In the genomic region with DNA sequence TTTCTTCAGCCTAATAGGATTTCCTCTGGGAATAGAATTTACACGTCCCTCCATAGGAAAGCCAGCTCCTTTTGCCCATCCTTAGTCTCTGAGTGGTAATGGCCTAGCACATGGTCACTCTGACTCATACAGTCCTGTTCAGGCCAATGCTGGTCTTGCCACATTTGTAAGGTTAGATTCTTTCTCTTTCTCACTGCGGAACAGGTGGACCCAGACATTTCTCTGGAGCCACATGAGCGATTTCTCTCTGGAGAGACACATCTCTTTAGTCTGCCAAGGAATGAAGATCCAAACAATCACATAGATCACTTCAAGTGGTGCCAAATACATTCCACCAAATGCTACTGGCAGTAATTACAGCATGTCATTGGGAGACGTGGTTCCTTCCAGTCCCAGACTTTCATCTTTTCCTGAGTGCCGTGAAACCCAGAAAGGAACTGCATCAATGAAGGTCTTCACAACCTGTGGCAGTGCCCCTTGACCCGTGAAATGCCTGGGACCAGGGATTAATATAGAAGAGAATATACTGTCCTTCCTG, we compare ENCODE assay signal across 7 mouse cellular contexts. TPM values are rescaled to one million over a fixed set of nuclear protein-coding genes. Genes with fewer than 3 reads are reported as not detected.
A peak's percentile ranks its signal among the peaks of the same experiment; 100 is the strongest.
DNase-seq lines count a peak whose midpoint lies in the region; ATAC-seq and TF ChIP-seq lines count a peak whose summit lies in the region.

No protein-coding gene starts in this region.

- no peak overlapping the region for H3K27ac ChIP-seq in kidney, embryonic 15.5 days
- no peak overlapping the region for H3K27ac ChIP-seq in kidney, adult 2 months (ENCODE audit: insufficient read depth, low read depth, low read length)
- H3K27ac ChIP-seq in embryonic facial prominence, embryonic 14.5 days (replicated peaks; ENCODE audit: low read depth, low read length) = no peak overlapping the region
- no peak overlapping the region for H3K27ac ChIP-seq in limb, embryonic 10.5 days
- H3K27ac ChIP-seq in neural tube, embryonic 15.5 days (replicated peaks) = 0 out of 2 replicates have a peak overlapping the region, but pooled peaks have one; percentile 19

- H3K27me3 ChIP-seq in kidney, embryonic 15.5 days = peaks cover 10% of the 10 kb centered on the region
- H3K27me3 ChIP-seq in kidney, adult 2 months (replicated peaks; ENCODE audit: control insufficient read depth, insufficient read depth, low read length) = no peaks in the 10 kb centered on the region
- H3K27me3 ChIP-seq in embryonic facial prominence, embryonic 14.5 days (replicated peaks; ENCODE audit: control insufficient read depth, insufficient read depth, low read length) = peaks cover 5% of the 10 kb centered on the region; the same call in 1 of the 2 replicates
- peaks cover 12% of the 10 kb centered on the region for H3K27me3 ChIP-seq in limb, embryonic 10.5 days (ENCODE audit: low read depth, poor library complexity, severe bottlenecking)
- H3K27me3 ChIP-seq in neural tube, embryonic 15.5 days (replicated peaks) = no peaks in the 10 kb centered on the region

- no peak overlapping the region for H3K4me3 ChIP-seq in kidney, embryonic 15.5 days (replicated peaks)
- no peak overlapping the region for H3K4me3 ChIP-seq in kidney, adult 2 months (ENCODE audit: insufficient read depth, low read depth, low read length)
- peak overlapping the region; percentile 43 for H3K4me3 ChIP-seq in embryonic facial prominence, embryonic 14.5 days (ENCODE audit: low read depth, low read length)
- H3K4me3 ChIP-seq in limb, embryonic 10.5 days = 0 out of 2 replicates have a peak overlapping the region, but pooled peaks have one; percentile 61
- peak overlapping the region; percentile 67 for H3K4me3 ChIP-seq in neural tube, embryonic 15.5 days (replicated peaks)

- TF ChIP-seq POLR2A in kidney, adult 2 months (IDR thresholded peaks at IDR 0.05; ENCODE audit: low read depth, low read length) = no peak

- no peak for TF ChIP-seq CTCF in kidney, adult 2 months (conservative IDR thresholded peaks at IDR 0.05; ENCODE audit: insufficient read depth, insufficient read length, low read depth, low read length)

- H3K9me3 ChIP-seq in kidney, embryonic 15.5 days (replicated peaks) = no peaks in the 10 kb centered on the region
- no peaks in the 10 kb centered on the region for H3K9me3 ChIP-seq in embryonic facial prominence, embryonic 14.5 days (ENCODE audit: control insufficient read depth, low read length)
- no peaks in the 10 kb centered on the region for H3K9me3 ChIP-seq in limb, embryonic 10.5 days (replicated peaks)
- no peaks in the 10 kb centered on the region for H3K9me3 ChIP-seq in neural tube, embryonic 15.5 days (replicated peaks)

- H3K4me1 ChIP-seq in kidney, embryonic 15.5 days = peaks cover 11% of the 10 kb centered on the region; the same call in 1 of the 2 replicates
- H3K4me1 ChIP-seq in kidney, adult 2 months (ENCODE audit: control insufficient read depth, insufficient read depth, low read length) = no peaks in the 10 kb centered on the region
- H3K4me1 ChIP-seq in embryonic facial prominence, embryonic 14.5 days (ENCODE audit: control insufficient read depth, insufficient read depth, low read length) = no peaks in the 10 kb centered on the region
- H3K4me1 ChIP-seq in limb, embryonic 10.5 days = peaks cover 16% of the 10 kb centered on the region
- peaks cover 20% of the 10 kb centered on the region for H3K4me1 ChIP-seq in neural tube, embryonic 15.5 days

- peak overlapping the region; percentile 82 for H3K4me2 ChIP-seq in kidney, embryonic 15.5 days
- peak overlapping the region; percentile 59 for H3K4me2 ChIP-seq in embryonic facial prominence, embryonic 14.5 days (ENCODE audit: low read depth, low read length)
- peak overlapping the region; percentile 90 for H3K4me2 ChIP-seq in neural tube, embryonic 15.5 days

- no peaks in the 10 kb centered on the region for H3K36me3 ChIP-seq in kidney, embryonic 15.5 days
- no peaks in the 10 kb centered on the region for H3K36me3 ChIP-seq in kidney, adult 2 months (ENCODE audit: control insufficient read depth, insufficient read depth, low read length)
- H3K36me3 ChIP-seq in embryonic facial prominence, embryonic 14.5 days (ENCODE audit: control insufficient read depth, insufficient read depth, low read length) = no peaks in the 10 kb centered on the region
- no peaks in the 10 kb centered on the region for H3K36me3 ChIP-seq in limb, embryonic 10.5 days
- no peaks in the 10 kb centered on the region for H3K36me3 ChIP-seq in neural tube, embryonic 15.5 days

- no peak for ATAC-seq in kidney, embryonic 15.5 days (replicated peaks; ENCODE audit: low FRiP score)
- no peak for ATAC-seq in embryonic facial prominence, embryonic 14.5 days (ENCODE audit: low read depth)
- ATAC-seq in neural tube, embryonic 15.5 days (ENCODE audit: low FRiP score) = no peak

- DNase-seq in kidney, adult 2 months = no peak
- DNase-seq in embryonic facial prominence, embryonic 14.5 days (ENCODE audit: low spot score) = no peak
- DNase-seq in limb, embryonic 10.5 days (ENCODE audit: low spot score) = no peak
- no peak for DNase-seq in frontal cortex, postnatal 36 days (ENCODE audit: low spot score in 2 of 2)
- no peak for DNase-seq in layer of hippocampus, adult 9-11 months

- 53% methylated on average over 6 of the region's 6 CpGs for WGBS in kidney, embryonic 15.5 days
- WGBS in kidney, adult 2 months = 56% methylated on average over 6 of the region's 6 CpGs
- WGBS in embryonic facial prominence, embryonic 14.5 days = 50% methylated on average over 6 of the region's 6 CpGs
- 53% methylated on average over 6 of the region's 6 CpGs for WGBS in limb, embryonic 10.5 days
- WGBS in neural tube, embryonic 15.5 days = 39% methylated on average over 6 of the region's 6 CpGs

- no peak overlapping the region for H3K9ac ChIP-seq in kidney, embryonic 15.5 days
- H3K9ac ChIP-seq in embryonic facial prominence, embryonic 14.5 days (ENCODE audit: low read depth, low read length) = no peak overlapping the region
- H3K9ac ChIP-seq in neural tube, embryonic 15.5 days (replicated peaks) = no peak overlapping the region; the same call in 1 of the 2 replicates

RNA-seq across cellular contexts. Expression of gene Plcxd3, which starts 0.8 kb away (rescaled TPM):
- polyA plus RNA-seq in kidney, embryonic 15.5 days (2015; fragmentation: Nextera tagmentation; extraction: Ambion mirVana) = 2.6 and 4.6 TPM in 2 replicates
- 0.15 and 0.19 TPM in 2 replicates for polyA plus RNA-seq in kidney, adult 2 months (2012; rRNA removed)
- polyA plus RNA-seq in embryonic facial prominence, embryonic 14.5 days (2014; fragmentation: Nextera tagmentation; extraction: Ambion mirVana) = 3.6 and 3.8 TPM in 2 replicates
- polyA plus RNA-seq in limb, embryonic 10.5 days (2016; fragmentation: Nextera tagmentation; extraction: Ambion mirVana) = 2.7 and 3.3 TPM in 2 replicates
- polyA plus RNA-seq in neural tube, embryonic 15.5 days (2015; fragmentation: Nextera tagmentation; extraction: Ambion mirVana) = 64.5 and 77.9 TPM in 2 replicates

Comparison
In these comparisons a context has a peak if more than half of its experiments do, and no peak if none do; other contexts are left out.
1. H3K4me3 ChIP-seq: peak in embryonic facial prominence, embryonic 14.5 days (single experiment), limb, embryonic 10.5 days (single experiment) and neural tube, embryonic 15.5 days (single experiment); none in kidney, embryonic 15.5 days (single experiment) and kidney, adult 2 months (single experiment).
2. RNA of gene Plcxd3, which starts 0.8 kb away (polyA plus RNA-seq): 64.5 to 77.9 TPM in neural tube, embryonic 15.5 days; 2.6 to 4.6 TPM in kidney, embryonic 15.5 days, 3.6 to 3.8 TPM in embryonic facial prominence, embryonic 14.5 days, 2.7 to 3.3 TPM in limb, embryonic 10.5 days and 0.15 to 0.19 TPM in kidney, adult 2 months; every median in the first group is over 10 times any median in the second.
3. Peak in every context shown above with its lines, with median percentiles within 50 percentile points of each other: H3K4me2 ChIP-seq.